Mouse (Mus musculus) ES-CJ7 (cell line): ENCODE measurements around the gene Wdr93.

Experiments used
- DNase-seq: peaks from one replicate; pipeline ENCODE4 v3.0.0; 2011; ENCODE audit warnings: low read depth, low spot score

Wdr93 gene

GRCm38 (mm10) chr7:79800336-79800735 lies 57.4 kb downstream of the Wdr93 start:
- no peak for DNase-seq

GRCm38 (mm10) chr7:79801391-79801790 lies 58.4 kb downstream of the Wdr93 start:
- DNase-seq, result no peak

- no peak for DNase-seq
These were observed 59.1 kb downstream of the Wdr93 start for GRCm38 (mm10) chr7:79802037-79802436.

- DNase-seq, result no peak
These were observed 60.9 kb downstream of the Wdr93 start for GRCm38 (mm10) chr7:79803887-79804286.

GRCm38 (mm10) chr7:79808561-79808960 lies 65.6 kb downstream of the Wdr93 start:
- DNase-seq, result no peak

GRCm38 (mm10) chr7:79810611-79811506 lies 67.9 kb downstream of the Wdr93 start, which contains the start of gene Mesp2:
Gene Mesp2 (plus strand): TSS chr7:79810727.
- peak; percentile 73 for DNase-seq

GRCm38 (mm10) chr7:79813409-79813808 lies 70.4 kb downstream of the Wdr93 start:
- no peak for DNase-seq

- peak; percentile 79 for DNase-seq
These were observed 75.4 kb downstream of the Wdr93 start for GRCm38 (mm10) chr7:79818321-79818720.

- peak; percentile 38 for DNase-seq
These were observed 76.6 kb downstream of the Wdr93 start for GRCm38 (mm10) chr7:79819515-79819914.

- DNase-seq, result peak; percentile 78
These were observed 77.0 kb downstream of the Wdr93 start for GRCm38 (mm10) chr7:79819996-79820395.

GRCm38 (mm10) chr7:79822092-79822695 lies 79.2 kb downstream of the Wdr93 start:
- no peak for DNase-seq

GRCm38 (mm10) chr7:79828341-79828740 lies 85.4 kb downstream of the Wdr93 start:
- no peak for DNase-seq

GRCm38 (mm10) chr7:79831145-79831544 lies 88.2 kb downstream of the Wdr93 start:
- no peak for DNase-seq

GRCm38 (mm10) chr7:79831585-79831984 lies 88.6 kb downstream of the Wdr93 start:
- no peak for DNase-seq

- no peak for DNase-seq
These were observed 90.0 kb downstream of the Wdr93 start for GRCm38 (mm10) chr7:79832980-79833379.

- no peak for DNase-seq
These were observed 92.2 kb downstream of the Wdr93 start for GRCm38 (mm10) chr7:79835196-79835595.
